Mouse (Mus musculus) ES-Bruce4 (cell line): ENCODE measurements around the gene Zfp318.

Experiments used
- CTCF ChIP-seq: IDR thresholded peaks from one replicate; pipeline ENCODE4 v1.8.1; 2011; ENCODE audit warnings: low read depth, low read length
- EP300 ChIP-seq: IDR thresholded peaks from 2 replicates; pipeline ENCODE4 v1.6.1; 2011; ENCODE audit warnings: low read depth, low read length; ENCODE audit not compliant: insufficient read depth

DNA sequence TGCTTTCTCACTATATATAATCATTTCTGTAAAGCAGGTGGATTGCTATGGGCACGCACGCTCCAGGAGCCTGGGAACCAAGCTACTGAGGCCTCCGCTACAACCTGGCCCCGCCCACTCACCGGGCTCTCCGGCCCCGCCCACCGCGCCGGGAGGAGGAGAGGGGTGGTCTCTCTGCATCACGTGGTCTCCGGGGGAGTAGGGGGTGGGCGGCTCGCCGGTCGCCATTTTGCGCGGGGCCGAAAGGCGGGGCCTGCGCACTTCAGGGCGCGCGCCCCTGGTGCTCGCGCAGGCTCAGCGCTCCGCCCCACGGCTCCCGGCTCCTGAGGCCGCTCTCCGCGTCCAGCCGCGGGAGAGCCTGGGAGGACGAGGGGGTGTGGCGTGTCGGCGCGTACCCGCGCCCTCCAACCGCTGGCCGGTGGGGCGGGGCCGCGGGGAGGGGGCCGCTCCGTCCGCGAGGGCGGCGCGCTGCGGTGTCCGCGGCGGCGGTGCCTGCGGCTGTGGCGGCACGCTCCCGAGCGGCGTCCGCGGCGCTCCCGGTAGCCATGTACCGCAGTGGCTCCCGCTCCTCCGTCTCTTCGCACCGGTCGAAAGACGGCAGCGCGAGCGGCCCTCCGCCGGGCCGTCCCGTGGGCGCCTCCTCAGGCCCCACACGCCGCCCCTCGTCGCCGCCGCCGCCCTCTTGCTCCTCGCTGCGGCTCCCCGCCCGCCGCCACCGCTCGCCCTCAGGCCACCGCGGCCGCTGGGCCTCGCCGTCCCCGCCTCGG, at the start of gene Zfp318:
- 0 out of 2 replicates have a peak, but pooled peaks have one; percentile 4 for TF ChIP-seq EP300
- no peak for TF ChIP-seq CTCF
